Mouse (Mus musculus): Measurements from ENCODE around the gene Cfap20. TPM values are rescaled to one million over a fixed set of nuclear protein-coding genes. Genes with fewer than 3 reads are reported as not detected.
A peak's percentile ranks its signal among the peaks of the same experiment; 100 is the strongest.

Gene Cfap20
- polyA plus RNA-seq, 2 experiments: 30.1 to 34.8 TPM

DNA sequence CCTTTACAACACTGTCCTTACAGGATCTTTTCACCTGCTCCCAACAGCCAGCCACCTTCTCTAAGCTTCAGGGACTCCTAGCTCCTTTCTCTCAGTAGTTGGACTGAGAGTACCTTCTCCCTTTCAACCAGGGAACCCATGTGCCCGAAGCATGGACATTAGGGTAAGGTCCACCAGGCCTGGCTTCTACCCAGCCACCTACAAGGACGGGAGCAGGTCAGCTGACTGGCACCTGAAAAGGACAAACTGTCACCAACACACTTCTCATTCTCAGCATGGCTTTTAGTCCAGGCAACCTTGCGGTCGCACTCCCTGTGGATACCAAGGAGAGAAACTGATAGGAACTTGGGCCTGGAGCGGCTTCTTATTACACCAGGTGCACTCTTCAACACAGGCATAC lies 15.6 kb upstream of the Cfap20 start:
- no peaks in the 10 kb centered on the region for H3K4me1 ChIP-seq (replicated peaks; ENCODE audit: control insufficient read depth in 2 of 2, insufficient read depth in 2 of 2, low read length in 1 of 2)
- no peak overlapping the region for H3K4me3 ChIP-seq (ENCODE audit: insufficient read depth in 1 of 2, low read depth in 2 of 2, low read length in 2 of 2)
- ATAC-seq (ENCODE audit: insufficient read depth) (no peak), DNase-seq (ENCODE audit: low read depth in 3 of 3, low spot score in 3 of 3) (no peak)
- H3K27me3 ChIP-seq (ENCODE audit: control insufficient read depth, insufficient read depth, low read length): no peaks in the 10 kb centered on the region
- no peak overlapping the region for H3K9ac ChIP-seq (replicated peaks)
- no peak for TF ChIP-seq EP300 (IDR thresholded peaks at IDR 0.05; ENCODE audit: low read depth)
- no peak for TF ChIP-seq CTCF (IDR thresholded peaks at IDR 0.05; ENCODE audit: low read depth)
- 86% methylated on average over 5 of the region's 5 CpGs for WGBS (ENCODE audit: insufficient replicate concordance)
- H3K36me3 ChIP-seq (replicated peaks; ENCODE audit: control insufficient read depth, insufficient read depth, low read depth): peaks cover 27% of the 10 kb centered on the region
- no peak overlapping the region for H3K4me2 ChIP-seq (ENCODE audit: low read depth)
- no peak overlapping the region for H3K27ac ChIP-seq
- H3K9me3 ChIP-seq (ENCODE audit: control insufficient read depth, low read length): no peaks in the 10 kb centered on the region

DNA sequence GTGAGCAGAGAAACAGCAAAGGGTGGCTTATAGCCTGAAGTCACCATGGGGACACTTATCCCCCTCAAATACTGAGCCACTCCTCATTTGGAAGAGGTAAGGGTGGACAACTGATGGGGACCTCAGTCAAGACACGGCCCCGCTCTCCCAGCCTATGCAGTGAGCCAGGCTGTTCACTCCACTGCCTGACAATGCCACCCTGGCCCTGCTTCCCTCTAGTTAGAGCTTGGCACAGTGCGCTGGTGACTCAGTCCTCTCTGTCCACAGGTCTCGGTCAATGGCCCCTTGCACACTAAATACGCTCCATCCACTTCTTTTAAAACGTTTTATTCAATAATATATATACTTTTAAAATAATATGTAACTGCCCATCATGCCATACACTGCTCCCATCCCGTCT lies 13.0 kb upstream of the Cfap20 start:
- Histone ChIP-seq H3K4me3 (ENCODE audit: insufficient read depth in 1 of 2, low read depth in 2 of 2, low read length in 2 of 2) (no peak overlapping the region), H3K9me3 (ENCODE audit: control insufficient read depth, low read length) (no peaks in the 10 kb centered on the region), H3K36me3 (replicated peaks; ENCODE audit: control insufficient read depth, insufficient read depth, low read depth) (peaks cover 8% of the 10 kb centered on the region), H3K4me1 (replicated peaks; ENCODE audit: control insufficient read depth in 2 of 2, insufficient read depth in 2 of 2, low read length in 1 of 2) (0 out of 4 replicates have a peak, but pooled peaks cover 0 to 2% of the 10 kb centered on the region in 2 experiments), H3K27ac (no peak overlapping the region), H3K27me3 (ENCODE audit: control insufficient read depth, insufficient read depth, low read length) (no peaks in the 10 kb centered on the region), H3K4me2 (ENCODE audit: low read depth) (no peak overlapping the region), H3K9ac (replicated peaks) (no peak overlapping the region)
- TF ChIP-seq EP300 (IDR thresholded peaks at IDR 0.05; ENCODE audit: low read depth) (no peak), CTCF (IDR thresholded peaks at IDR 0.05; ENCODE audit: low read depth) (no peak)
- DNase-seq (ENCODE audit: low read depth in 3 of 3, low spot score in 3 of 3) (no peak), ATAC-seq (ENCODE audit: insufficient read depth) (no peak)
- 79% methylated on average over 7 of the region's 7 CpGs for WGBS (ENCODE audit: insufficient replicate concordance)

DNA sequence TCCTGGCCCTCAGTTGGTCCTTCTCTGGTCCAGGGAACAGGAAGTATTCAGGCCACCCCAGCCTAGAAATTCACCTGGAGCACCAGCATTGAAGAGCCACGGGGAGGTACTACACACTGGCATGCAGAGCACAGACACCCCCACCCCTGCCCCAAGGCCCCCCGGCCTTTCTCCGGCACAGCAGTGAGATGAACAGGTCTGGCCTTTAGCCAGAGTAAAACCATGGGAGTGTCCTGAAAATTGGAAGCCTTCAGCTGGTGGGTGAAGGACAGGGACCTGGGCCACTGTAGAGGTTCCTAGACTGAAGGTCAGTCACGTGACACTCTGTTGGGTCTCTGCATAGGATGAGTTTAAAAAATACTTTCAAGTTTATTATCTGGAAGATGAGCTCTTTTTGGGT lies 10.4 kb upstream of the Cfap20 start:
- H3K36me3 ChIP-seq (replicated peaks; ENCODE audit: control insufficient read depth, insufficient read depth, low read depth): no peaks in the 10 kb centered on the region
- H3K4me1 ChIP-seq (replicated peaks; ENCODE audit: control insufficient read depth in 2 of 2, insufficient read depth in 2 of 2, low read length in 1 of 2): peaks cover 3 to 13% of the 10 kb centered on the region in 2 experiments; a peak in 3 of 4 replicates
- H3K27ac ChIP-seq: no peak overlapping the region
- ATAC-seq (ENCODE audit: insufficient read depth) (no peak), DNase-seq (ENCODE audit: low read depth in 3 of 3, low spot score in 3 of 3) (no peak)
- no peaks in the 10 kb centered on the region for H3K27me3 ChIP-seq (ENCODE audit: control insufficient read depth, insufficient read depth, low read length)
- H3K9ac ChIP-seq (replicated peaks): no peak overlapping the region
- no peaks in the 10 kb centered on the region for H3K9me3 ChIP-seq (ENCODE audit: control insufficient read depth, low read length)
- WGBS (ENCODE audit: insufficient replicate concordance): 74% methylated on average over 4 of the region's 4 CpGs
- TF ChIP-seq CTCF (IDR thresholded peaks at IDR 0.05; ENCODE audit: low read depth) (no peak), EP300 (IDR thresholded peaks at IDR 0.05; ENCODE audit: low read depth) (no peak)
- no peak overlapping the region for H3K4me3 ChIP-seq (ENCODE audit: insufficient read depth in 1 of 2, low read depth in 2 of 2, low read length in 2 of 2)
- H3K4me2 ChIP-seq (ENCODE audit: low read depth): no peak overlapping the region

DNA sequence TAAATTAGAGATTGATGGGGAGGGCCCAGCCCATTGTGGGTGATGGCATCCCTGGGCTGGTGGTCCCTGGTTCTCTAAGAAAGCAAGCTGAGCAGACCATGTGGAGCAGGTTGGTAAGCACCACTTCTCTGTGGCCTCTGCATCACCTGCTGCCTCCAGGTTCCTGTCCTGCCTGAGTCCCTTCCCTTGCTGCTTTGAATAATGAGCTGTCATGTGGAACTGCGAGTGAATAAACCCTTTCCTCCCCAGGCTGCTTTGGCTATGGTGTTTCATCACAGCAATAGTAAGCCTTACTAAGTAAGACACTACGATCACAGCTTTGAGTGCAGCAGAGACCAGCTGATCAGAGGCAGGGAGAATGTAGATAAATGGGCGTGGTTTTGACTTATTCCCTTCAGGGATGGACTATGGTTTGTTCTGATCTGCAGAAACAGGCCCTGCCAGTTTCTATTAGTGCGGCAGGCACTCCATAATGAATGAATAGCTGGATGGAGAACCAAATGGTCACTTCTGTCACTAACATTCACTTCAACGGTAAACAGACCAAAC lies 6.9 kb upstream of the Cfap20 start:
- 29% methylated on average over 5 of the region's 5 CpGs for WGBS (ENCODE audit: insufficient replicate concordance)
- Histone ChIP-seq H3K9ac (replicated peaks) (no peak overlapping the region), H3K27me3 (ENCODE audit: control insufficient read depth, insufficient read depth, low read length) (no peaks in the 10 kb centered on the region), H3K4me3 (ENCODE audit: insufficient read depth in 1 of 2, low read depth in 2 of 2, low read length in 2 of 2) (no peak overlapping the region), H3K27ac (no peak overlapping the region), H3K9me3 (ENCODE audit: control insufficient read depth, low read length) (no peaks in the 10 kb centered on the region), H3K4me1 (replicated peaks; ENCODE audit: control insufficient read depth in 2 of 2, insufficient read depth in 2 of 2, low read length in 1 of 2) (peaks cover 5 to 21% of the 10 kb centered on the region in 2 experiments; a peak in 3 of 4 replicates), H3K36me3 (replicated peaks; ENCODE audit: control insufficient read depth, insufficient read depth, low read depth) (no peaks in the 10 kb centered on the region), H3K4me2 (ENCODE audit: low read depth) (no peak overlapping the region)
- peak; percentile 37; the same call in 1 of the 2 replicates for ATAC-seq (ENCODE audit: insufficient read depth)
- DNase-seq (ENCODE audit: low read depth in 3 of 3, low spot score in 3 of 3): no peak
- TF ChIP-seq EP300 (IDR thresholded peaks at IDR 0.05; ENCODE audit: low read depth) (no peak), CTCF (IDR thresholded peaks at IDR 0.05; ENCODE audit: low read depth) (no peak)

- Histone ChIP-seq H3K27ac (no peak overlapping the region), H3K9ac (replicated peaks) (no peak overlapping the region), H3K27me3 (ENCODE audit: control insufficient read depth, insufficient read depth, low read length) (no peaks in the 10 kb centered on the region), H3K4me3 (ENCODE audit: insufficient read depth in 1 of 2, low read depth in 2 of 2, low read length in 2 of 2) (no peak overlapping the region), H3K9me3 (ENCODE audit: control insufficient read depth, low read length) (no peaks in the 10 kb centered on the region), H3K36me3 (replicated peaks; ENCODE audit: control insufficient read depth, insufficient read depth, low read depth) (no peaks in the 10 kb centered on the region), H3K4me2 (ENCODE audit: low read depth) (peak overlapping the region; percentile 16; the same call in 1 of the 2 replicates), H3K4me1 (replicated peaks; ENCODE audit: control insufficient read depth in 2 of 2, insufficient read depth in 2 of 2, low read length in 1 of 2) (peaks cover 6 to 21% of the 10 kb centered on the region in 2 experiments; a peak in 3 of 4 replicates)
- TF ChIP-seq CTCF (IDR thresholded peaks at IDR 0.05; ENCODE audit: low read depth) (no peak), EP300 (IDR thresholded peaks at IDR 0.05; ENCODE audit: low read depth) (peak; percentile 64)
- DNase-seq (ENCODE audit: low read depth in 3 of 3, low spot score in 3 of 3) (no peak), ATAC-seq (ENCODE audit: insufficient read depth) (peak; percentile 29; the same call in 1 of the 2 replicates)
- 24% methylated on average over 5 of the region's 5 CpGs for WGBS (ENCODE audit: insufficient replicate concordance)
Observed at GRCm38 (mm10) chr8:95440168-95440709, 5.6 kb upstream of the Cfap20 start.

Measured in liver, embryonic 14.5 days (tissue).